Mouse (Mus musculus) hindbrain, embryonic 14.5 days (tissue): ENCODE measurements around the gene Tsfm. TPM values are rescaled to one million over a fixed set of nuclear protein-coding genes. Genes with fewer than 3 reads are reported as not detected.

Experiments used
- microRNA counts: library from miRNA; unstranded; fragments of <30 nt; microRNA quantifications from one replicate; lab custom pipeline; 2016
- microRNA-seq: library from miRNA; unstranded; fragments of <30 nt; microRNA quantifications from one replicate; pipeline ENCODE4, GENCODE M21; 2016
- polyA plus RNA-seq: library from polyadenylated mRNA; unstranded; fragments of >200 nt; fragmentation: Nextera tagmentation; extraction: Ambion mirVana; gene quantifications from 2 replicates; pipeline ENCODE4 v1.2.1, GENCODE M21; 2014

Tsfm gene
- polyA plus RNA-seq, 1 experiment from 2014 or later: 59.1 TPM

MicroRNA genes within 50 kb of the gene (microRNA counts, 519-probe panel; counts per million panel counts)
- 4,182 counts per million, percentile 33 among the panel's probes with 10 or more counts for microRNA mmu-miR-26a (lab: Ali Mortazavi, UCI)
- not detected for microRNA mmu-miR-546 (lab: Ali Mortazavi, UCI)

Small RNAs within 50 kb of the gene (microRNA-seq; reads per million reads assigned to microRNA genes)
- gene Mir26a-2 (29.5 reads per million, percentile 38 among the genes with 10 or more reads in this experiment), gene Mir546 (not detected)

Other genes with a start within 250 kb of the Tsfm start
- 15.9 and 16.5 TPM in 2 replicates for gene Atp23, start 129.5 kb downstream of the Tsfm start, polyA plus RNA-seq
- gene Ctdsp2, start 52.1 kb downstream of the Tsfm start, polyA plus RNA-seq: 22.9 and 25.0 TPM in 2 replicates
- gene Avil, start 30.1 kb downstream of the Tsfm start, polyA plus RNA-seq: 0.60 and 2.5 TPM in 2 replicates
- 19.5 and 22.1 TPM in 2 replicates for gene Mettl1, start 10.6 kb upstream of the Tsfm start, polyA plus RNA-seq
- gene Eef1akmt3, start 10.7 kb upstream of the Tsfm start, polyA plus RNA-seq: 0.13 and 0.25 TPM in 2 replicates
- gene Cyp27b1, start 17.4 kb upstream of the Tsfm start, polyA plus RNA-seq: 0.08 TPM in 1 of 2 replicates, not detected in the other
- gene March9, start 29.3 kb upstream of the Tsfm start, polyA plus RNA-seq: 12.0 and 12.9 TPM in 2 replicates
- gene Cdk4, start 32.7 kb upstream of the Tsfm start, polyA plus RNA-seq: 764 and 784 TPM in 2 replicates
- gene Tspan31, start 39.4 kb upstream of the Tsfm start, polyA plus RNA-seq: 54.4 and 83.3 TPM in 2 replicates
- 6.7 and 8.2 TPM in 2 replicates for gene Agap2, start 44.4 kb upstream of the Tsfm start, polyA plus RNA-seq
- 78.1 and 83.0 TPM in 2 replicates for gene Os9, start 90.3 kb upstream of the Tsfm start, polyA plus RNA-seq
- gene B4galnt1, start 134.4 kb upstream of the Tsfm start, polyA plus RNA-seq: 73.7 and 79.1 TPM in 2 replicates
- 0.94 and 0.99 TPM in 2 replicates for gene Slc26a10, start 149.8 kb upstream of the Tsfm start, polyA plus RNA-seq
- 23.5 and 25.5 TPM in 2 replicates for gene Arhgef25, start 159.2 kb upstream of the Tsfm start, polyA plus RNA-seq
- gene Dtx3, start 164.9 kb upstream of the Tsfm start, polyA plus RNA-seq: 223 and 231 TPM in 2 replicates
- 16.8 and 17.1 TPM in 2 replicates for gene Pip4k2c, start 180.7 kb upstream of the Tsfm start, polyA plus RNA-seq
- 118 and 129 TPM in 2 replicates for gene Kif5a, start 232.5 kb upstream of the Tsfm start, polyA plus RNA-seq
- gene Dctn2, start 235.5 kb upstream of the Tsfm start, polyA plus RNA-seq: 281 and 296 TPM in 2 replicates